Mouse (Mus musculus): ENCODE data around the gene Pgap2. TPM values are rescaled to one million over a fixed set of nuclear protein-coding genes. Genes with fewer than 3 reads are reported as not detected.

Gene Pgap2
- polyA plus RNA-seq, 1 experiment = 304 TPM

DNA sequence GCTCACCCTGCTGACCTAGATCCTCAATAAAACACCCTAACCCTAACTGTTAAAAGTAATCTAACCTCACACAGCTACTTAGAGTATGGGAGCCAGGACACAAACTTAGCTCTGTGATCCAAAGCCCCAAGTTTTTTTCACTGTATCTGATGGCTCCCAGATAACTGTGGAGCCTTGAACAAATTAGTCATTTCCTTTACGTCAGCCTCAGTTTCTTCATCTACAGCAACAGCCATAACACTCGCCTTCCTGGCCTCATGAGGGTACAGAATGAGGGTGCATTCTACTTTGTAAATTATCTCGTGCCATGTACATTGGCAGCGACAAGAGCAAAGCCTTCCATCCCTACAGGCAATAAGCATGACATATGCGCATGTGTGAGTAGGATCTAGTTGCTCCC is 32.4 kb downstream of the Pgap2 start:
- H3K4me3 ChIP-seq (ENCODE audit: control insufficient read depth, low read depth, low read length) = no peak overlapping the region
- no peaks in the 10 kb centered on the region for H3K27me3 ChIP-seq (ENCODE audit: control insufficient read depth, insufficient read depth, low read length)
- H3K27ac ChIP-seq (ENCODE audit: control insufficient read depth, insufficient read depth, low read depth, low read length) = no peak overlapping the region
- no peaks in the 10 kb centered on the region for H3K36me3 ChIP-seq (ENCODE audit: control insufficient read depth, insufficient read depth, low read length)
- TF ChIP-seq CTCF (IDR thresholded peaks at IDR 0.05; ENCODE audit: control insufficient read depth, insufficient read depth, insufficient replicate concordance, low read depth, low read length) (no peak), POLR2A (IDR thresholded peaks at IDR 0.05; ENCODE audit: control insufficient read depth, low read depth, low read length) (no peak)
- H3K4me1 ChIP-seq (ENCODE audit: control insufficient read depth, insufficient read depth, low read length) = peaks cover 13% of the 10 kb centered on the region

GRCm38 (mm10) chr7:102242917-102243316 is 32.9 kb downstream of the Pgap2 start:
- no peaks in the 10 kb centered on the region for H3K36me3 ChIP-seq (ENCODE audit: control insufficient read depth, insufficient read depth, low read length)
- H3K4me3 ChIP-seq (ENCODE audit: control insufficient read depth, low read depth, low read length) = no peak overlapping the region
- no peaks in the 10 kb centered on the region for H3K27me3 ChIP-seq (ENCODE audit: control insufficient read depth, insufficient read depth, low read length)
- no peak overlapping the region for H3K27ac ChIP-seq (ENCODE audit: control insufficient read depth, insufficient read depth, low read depth, low read length)
- peaks cover 15% of the 10 kb centered on the region for H3K4me1 ChIP-seq (ENCODE audit: control insufficient read depth, insufficient read depth, low read length)
- no peak for TF ChIP-seq CTCF (IDR thresholded peaks at IDR 0.05; ENCODE audit: control insufficient read depth, insufficient read depth, insufficient replicate concordance, low read depth, low read length)
- no peak for TF ChIP-seq POLR2A (IDR thresholded peaks at IDR 0.05; ENCODE audit: control insufficient read depth, low read depth, low read length)

- no peak for TF ChIP-seq POLR2A (IDR thresholded peaks at IDR 0.05; ENCODE audit: control insufficient read depth, low read depth, low read length)
- no peak for TF ChIP-seq CTCF (IDR thresholded peaks at IDR 0.05; ENCODE audit: control insufficient read depth, insufficient read depth, insufficient replicate concordance, low read depth, low read length)
- no peak overlapping the region for H3K4me3 ChIP-seq (ENCODE audit: control insufficient read depth, low read depth, low read length)
- H3K27ac ChIP-seq (ENCODE audit: control insufficient read depth, insufficient read depth, low read depth, low read length) = no peak overlapping the region
- H3K27me3 ChIP-seq (ENCODE audit: control insufficient read depth, insufficient read depth, low read length) = no peaks in the 10 kb centered on the region
- peaks cover 22% of the 10 kb centered on the region for H3K4me1 ChIP-seq (ENCODE audit: control insufficient read depth, insufficient read depth, low read length)
- H3K36me3 ChIP-seq (ENCODE audit: control insufficient read depth, insufficient read depth, low read length) = no peaks in the 10 kb centered on the region
These were observed 33.9 kb downstream of the Pgap2 start for GRCm38 (mm10) chr7:102243870-102244269.

- H3K27ac ChIP-seq (ENCODE audit: control insufficient read depth, insufficient read depth, low read depth, low read length) = peak overlapping the region; percentile 52
- peaks cover 24% of the 10 kb centered on the region for H3K4me1 ChIP-seq (ENCODE audit: control insufficient read depth, insufficient read depth, low read length)
- TF ChIP-seq CTCF (IDR thresholded peaks at IDR 0.05; ENCODE audit: control insufficient read depth, insufficient read depth, insufficient replicate concordance, low read depth, low read length) = no peak
- TF ChIP-seq POLR2A (IDR thresholded peaks at IDR 0.05; ENCODE audit: control insufficient read depth, low read depth, low read length) = no peak
- no peak overlapping the region for H3K4me3 ChIP-seq (ENCODE audit: control insufficient read depth, low read depth, low read length)
- no peaks in the 10 kb centered on the region for H3K36me3 ChIP-seq (ENCODE audit: control insufficient read depth, insufficient read depth, low read length)
- H3K27me3 ChIP-seq (ENCODE audit: control insufficient read depth, insufficient read depth, low read length) = no peaks in the 10 kb centered on the region
These were observed 35.0 kb downstream of the Pgap2 start for GRCm38 (mm10) chr7:102244782-102245535.

DNA sequence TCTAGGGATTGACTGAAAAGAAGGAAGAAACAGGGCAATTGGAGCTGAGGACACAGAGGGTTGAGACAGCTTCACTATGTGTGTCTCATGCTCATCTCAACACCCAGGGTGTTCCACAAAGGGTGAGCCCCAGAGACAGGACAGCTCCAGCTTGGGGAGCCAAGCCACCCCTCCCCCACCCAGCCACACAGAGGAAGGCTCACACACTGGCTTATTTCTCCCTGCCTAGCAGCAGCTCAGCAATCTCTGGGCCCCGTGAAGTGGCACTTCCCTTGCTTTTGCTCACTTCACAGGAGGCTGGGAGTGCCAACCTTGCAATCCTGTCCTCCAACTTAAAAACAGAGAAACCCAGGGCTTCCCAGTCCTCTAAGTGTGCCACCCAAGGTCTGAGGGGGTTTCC is 35.8 kb downstream of the Pgap2 start:
- no peaks in the 10 kb centered on the region for H3K36me3 ChIP-seq (ENCODE audit: control insufficient read depth, insufficient read depth, low read length)
- peak overlapping the region; percentile 52; the same call in 1 of the 2 replicates for H3K27ac ChIP-seq (ENCODE audit: control insufficient read depth, insufficient read depth, low read depth, low read length)
- TF ChIP-seq POLR2A (IDR thresholded peaks at IDR 0.05; ENCODE audit: control insufficient read depth, low read depth, low read length) (no peak), CTCF (IDR thresholded peaks at IDR 0.05; ENCODE audit: control insufficient read depth, insufficient read depth, insufficient replicate concordance, low read depth, low read length) (no peak)
- H3K27me3 ChIP-seq (ENCODE audit: control insufficient read depth, insufficient read depth, low read length) = no peaks in the 10 kb centered on the region
- H3K4me1 ChIP-seq (ENCODE audit: control insufficient read depth, insufficient read depth, low read length) = peaks cover 24% of the 10 kb centered on the region
- H3K4me3 ChIP-seq (ENCODE audit: control insufficient read depth, low read depth, low read length) = no peak overlapping the region

- H3K27ac ChIP-seq (ENCODE audit: control insufficient read depth, insufficient read depth, low read depth, low read length) = no peak overlapping the region
- no peak overlapping the region for H3K4me3 ChIP-seq (ENCODE audit: control insufficient read depth, low read depth, low read length)
- H3K36me3 ChIP-seq (ENCODE audit: control insufficient read depth, insufficient read depth, low read length) = no peaks in the 10 kb centered on the region
- no peaks in the 10 kb centered on the region for H3K27me3 ChIP-seq (ENCODE audit: control insufficient read depth, insufficient read depth, low read length)
- H3K4me1 ChIP-seq (ENCODE audit: control insufficient read depth, insufficient read depth, low read length) = peaks cover 26% of the 10 kb centered on the region
- TF ChIP-seq POLR2A (IDR thresholded peaks at IDR 0.05; ENCODE audit: control insufficient read depth, low read depth, low read length) (no peak), CTCF (IDR thresholded peaks at IDR 0.05; ENCODE audit: control insufficient read depth, insufficient read depth, insufficient replicate concordance, low read depth, low read length) (no peak)
These were observed 36.3 kb downstream of the Pgap2 start for GRCm38 (mm10) chr7:102246265-102246664.

DNA sequence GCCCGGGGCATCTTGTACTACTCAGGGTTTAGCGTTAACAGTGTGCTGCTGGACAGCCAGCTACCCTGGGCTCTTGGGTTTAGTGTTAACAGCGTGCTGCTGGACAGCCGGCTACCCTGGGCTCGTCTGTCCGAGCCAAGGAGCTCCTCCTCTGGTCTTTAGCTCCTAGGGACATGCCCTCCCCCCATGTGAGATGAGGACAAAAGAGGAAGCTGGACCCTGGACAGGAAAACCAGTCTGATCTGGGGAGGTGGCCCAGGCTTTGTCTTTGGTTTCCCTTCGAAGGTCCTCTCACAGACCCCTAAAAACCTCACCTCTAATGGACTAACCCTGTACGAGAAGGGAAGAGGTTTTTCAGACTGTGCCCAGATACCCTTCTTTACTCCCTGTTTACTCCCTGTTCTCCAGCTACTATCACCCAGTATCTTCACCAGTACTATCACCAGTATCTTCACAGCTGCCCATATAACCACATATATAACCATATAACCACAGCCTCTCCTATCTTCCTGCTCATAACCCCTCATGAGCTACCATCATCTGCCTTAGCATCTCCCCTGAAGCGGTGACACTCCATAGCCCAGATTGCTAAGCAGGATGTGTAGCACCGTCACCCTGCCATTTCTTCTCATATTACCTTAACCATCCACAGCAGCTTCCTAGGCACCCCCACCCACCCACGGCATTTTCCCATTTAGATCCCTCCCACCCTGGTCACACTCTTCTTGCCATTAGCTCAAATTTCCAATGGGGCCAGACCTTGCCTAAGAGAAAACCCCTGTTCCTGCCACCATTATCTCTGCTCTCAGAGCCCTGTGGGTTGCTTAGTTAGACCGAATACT is 37.2 kb downstream of the Pgap2 start:
- Histone ChIP-seq H3K4me3 (ENCODE audit: control insufficient read depth, low read depth, low read length) (no peak overlapping the region), H3K27ac (ENCODE audit: control insufficient read depth, insufficient read depth, low read depth, low read length) (no peak overlapping the region)

More for the DNA sequence above, 37.2 kb downstream of the Pgap2 start:
- TF ChIP-seq POLR2A (IDR thresholded peaks at IDR 0.05; ENCODE audit: control insufficient read depth, low read depth, low read length) (no peak), CTCF (IDR thresholded peaks at IDR 0.05; ENCODE audit: control insufficient read depth, insufficient read depth, insufficient replicate concordance, low read depth, low read length) (no peak)
- Histone ChIP-seq H3K4me1 (ENCODE audit: control insufficient read depth, insufficient read depth, low read length) (peaks cover 26% of the 10 kb centered on the region), H3K27me3 (ENCODE audit: control insufficient read depth, insufficient read depth, low read length) (no peaks in the 10 kb centered on the region), H3K36me3 (ENCODE audit: control insufficient read depth, insufficient read depth, low read length) (no peaks in the 10 kb centered on the region)
